Mouse (Mus musculus) lung, adult 2 months (tissue): Measurements from ENCODE around the gene Dcaf17.

Experiments
- CTCF ChIP-seq: fragments of 200-500 bp; IDR thresholded peaks from 2 replicates; pipeline ENCODE4 v1.5.1; 2011; ENCODE audit warnings: mild to moderate bottlenecking, low read length, control low read depth; ENCODE audit not compliant: insufficient read depth
- POLR2A ChIP-seq: fragments of 200-500 bp; IDR thresholded peaks from 2 replicates; pipeline ENCODE4 v1.6.1; 2011; ENCODE audit warnings: low read depth, mild to moderate bottlenecking, control low read depth, low read length, borderline replicate concordance; ENCODE audit errors: extremely low read depth

GRCm38 (mm10) chr2:71046151-71046550 lies 9.0 kb upstream of the Dcaf17 start:
- no peak for TF ChIP-seq POLR2A
- TF ChIP-seq CTCF = no peak
